Mouse (Mus musculus): Measurements from ENCODE around the gene Trappc4.
"Not testable (repeated sequence)": the region's sequence is repeated elsewhere in the genome, so short reads cannot be mapped to it uniquely, and the experiment has no call there.

Trappc4 gene

GRCm38 (mm10) chr9:44406906-44407751 lies at the start of gene Trappc4, which contains the start of gene Rps25:
Gene Trappc4, minus strand, starts transcription at chr9:44407600.
Gene Rps25, plus strand, starts transcription at chr9:44407139.
- peak; percentile 99 for DNase-seq (ENCODE audit: low read depth)

DNA sequence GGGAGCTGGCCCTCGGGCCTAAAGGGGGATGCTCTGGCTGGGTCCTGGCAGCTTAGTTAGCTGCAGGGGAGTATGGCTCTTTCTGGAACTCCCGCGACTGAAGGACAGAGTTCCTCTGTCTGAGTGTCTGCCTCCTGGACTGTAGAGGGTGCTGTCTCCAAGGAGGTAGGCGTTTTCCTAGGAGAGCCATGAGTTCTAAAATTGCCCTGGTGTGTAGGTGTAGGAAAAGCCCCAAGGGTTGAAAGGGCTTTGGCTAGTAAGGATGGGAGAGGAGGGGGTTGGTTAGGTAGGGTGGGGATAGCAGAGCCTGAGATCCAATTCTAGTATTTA lies 47.5 kb upstream of the Trappc4 start, which contains the start of gene Upk2:
Gene Upk2, minus strand, starts transcription at position 86 of the 330 bp plus-strand sequence.
- no peak for DNase-seq (ENCODE audit: low read depth)

GRCm38 (mm10) chr9:44454132-44454890 lies 46.9 kb upstream of the Trappc4 start:
- peak; percentile 91 for DNase-seq (ENCODE audit: low read depth)

DNA sequence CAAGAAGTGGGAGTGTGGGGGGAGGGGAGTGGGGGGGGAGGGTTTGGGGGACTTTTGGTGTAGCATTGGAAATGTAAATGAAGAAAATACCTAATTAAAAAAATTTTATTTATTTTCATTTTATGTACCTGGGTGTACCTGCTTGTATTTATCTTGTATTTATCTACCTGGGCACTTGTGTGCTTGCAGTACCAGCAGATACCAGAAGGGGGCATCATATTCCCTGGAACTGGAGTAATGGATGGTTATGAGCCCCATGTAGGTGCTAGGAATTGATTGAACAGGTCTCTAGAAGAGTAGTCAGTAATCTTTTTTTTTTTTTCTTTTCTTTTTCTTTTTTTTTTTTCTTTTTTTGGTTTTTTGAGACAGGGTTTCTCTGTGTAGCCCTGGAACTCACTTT lies 43.0 kb upstream of the Trappc4 start:
- DNase-seq (ENCODE audit: low read depth), result peak; percentile 72

DNA sequence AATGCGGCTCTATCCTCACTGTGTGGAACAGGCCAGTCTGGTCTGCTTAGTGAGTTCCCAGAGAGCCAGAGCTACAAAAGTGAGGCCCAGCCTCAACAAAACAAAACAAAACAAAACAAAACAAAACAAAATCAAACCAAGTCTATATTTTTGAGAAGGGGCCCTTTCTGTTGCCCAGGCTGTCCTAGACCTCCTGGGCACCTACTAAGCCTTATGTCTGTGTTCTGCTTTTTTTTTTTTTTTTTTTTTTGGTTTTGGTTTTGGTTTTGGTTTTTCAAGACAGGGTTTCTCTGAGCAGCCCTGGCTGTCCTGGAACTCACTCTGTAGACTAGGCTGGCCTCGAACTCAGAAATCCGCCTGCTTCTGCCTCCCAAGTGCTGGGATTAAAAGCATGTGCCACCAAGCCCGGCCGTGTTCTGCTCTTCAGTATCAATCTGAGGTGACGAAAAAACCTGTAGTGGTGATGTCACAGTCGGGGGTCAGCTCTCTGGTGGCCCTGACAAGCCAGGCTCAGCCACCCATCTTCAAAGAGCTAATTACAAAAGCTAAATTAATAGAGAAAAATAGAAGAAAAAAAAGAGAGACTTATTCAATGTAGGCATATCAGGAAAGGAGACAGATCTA lies 37.1 kb upstream of the Trappc4 start:
- peak; percentile 25 for DNase-seq (ENCODE audit: low read depth)

DNA sequence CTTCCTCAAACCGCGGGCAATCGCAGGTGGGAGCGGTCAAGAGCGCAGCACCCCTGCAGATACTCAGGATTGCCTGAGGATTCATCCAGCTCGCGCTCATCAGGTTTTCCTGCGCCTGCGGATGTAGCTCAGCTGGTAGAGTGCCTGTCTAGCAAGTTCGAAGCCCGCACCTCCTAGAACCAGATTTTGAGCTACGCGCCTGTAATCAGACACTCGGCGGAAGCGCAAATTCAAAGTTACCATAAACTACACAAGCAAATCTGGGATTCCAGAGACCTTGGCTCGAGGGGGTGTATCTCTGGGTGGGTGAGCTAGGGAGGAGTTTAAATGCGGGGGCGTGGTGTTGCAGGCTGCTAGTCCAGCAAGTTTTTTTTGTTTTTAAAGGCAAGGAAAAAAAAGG lies 33.6 kb upstream of the Trappc4 start, which contains the start of gene Foxr1:
Gene Foxr1, minus strand, starts transcription at position 176 of the 400 bp plus-strand sequence.
- no peak for DNase-seq (ENCODE audit: low read depth)

DNA sequence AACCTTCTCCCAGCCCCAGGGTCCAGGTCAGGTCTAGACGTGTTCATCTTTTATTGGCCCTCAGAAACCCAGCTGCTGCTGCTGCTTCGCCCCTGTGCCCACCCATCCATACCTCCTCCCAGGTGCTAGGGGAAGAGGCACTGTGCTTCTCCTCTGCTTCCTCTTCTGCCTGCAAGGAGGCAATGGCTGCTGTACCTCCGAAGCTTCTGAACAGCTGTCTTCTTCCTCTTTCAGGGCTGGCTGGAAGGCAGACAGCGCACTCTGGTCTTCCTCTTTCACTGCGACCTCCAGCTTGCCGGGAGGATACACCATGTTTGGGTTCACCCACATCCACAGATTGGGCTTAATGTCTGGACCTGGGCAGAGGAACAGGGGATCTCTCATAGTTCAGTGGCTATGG lies 28.3 kb upstream of the Trappc4 start:
- DNase-seq (ENCODE audit: low read depth), result no peak

- DNase-seq (ENCODE audit: low read depth), result no peak
These were observed 25.3 kb upstream of the Trappc4 start for GRCm38 (mm10) chr9:44432577-44433185.

DNA sequence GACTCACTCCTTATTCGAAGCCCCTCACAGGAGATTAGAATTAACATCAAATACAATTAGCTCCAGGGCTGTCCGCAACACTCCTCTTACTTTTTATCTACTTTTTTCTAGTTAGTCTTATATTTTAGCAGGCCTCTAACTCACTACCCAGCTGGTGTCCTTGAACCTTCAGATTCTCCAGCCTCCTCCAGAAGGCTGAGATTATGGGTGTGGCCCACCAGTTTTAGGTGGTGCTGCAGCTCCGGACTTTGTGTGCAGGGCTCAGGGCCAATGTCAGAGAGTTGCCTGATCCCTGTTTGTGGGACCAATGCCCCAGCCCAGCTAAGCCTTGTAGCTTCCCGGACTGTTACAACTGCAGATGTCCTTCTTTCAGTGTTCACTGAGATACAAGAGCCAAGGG lies 16.2 kb upstream of the Trappc4 start:
- no peak for DNase-seq (ENCODE audit: low read depth)

- DNase-seq (ENCODE audit: low read depth), result no peak
These were observed 13.0 kb upstream of the Trappc4 start for GRCm38 (mm10) chr9:44420280-44420898.

- not testable (repeated sequence) for DNase-seq (ENCODE audit: low read depth)
These were observed 12.3 kb upstream of the Trappc4 start for GRCm38 (mm10) chr9:44419730-44420129.

DNA sequence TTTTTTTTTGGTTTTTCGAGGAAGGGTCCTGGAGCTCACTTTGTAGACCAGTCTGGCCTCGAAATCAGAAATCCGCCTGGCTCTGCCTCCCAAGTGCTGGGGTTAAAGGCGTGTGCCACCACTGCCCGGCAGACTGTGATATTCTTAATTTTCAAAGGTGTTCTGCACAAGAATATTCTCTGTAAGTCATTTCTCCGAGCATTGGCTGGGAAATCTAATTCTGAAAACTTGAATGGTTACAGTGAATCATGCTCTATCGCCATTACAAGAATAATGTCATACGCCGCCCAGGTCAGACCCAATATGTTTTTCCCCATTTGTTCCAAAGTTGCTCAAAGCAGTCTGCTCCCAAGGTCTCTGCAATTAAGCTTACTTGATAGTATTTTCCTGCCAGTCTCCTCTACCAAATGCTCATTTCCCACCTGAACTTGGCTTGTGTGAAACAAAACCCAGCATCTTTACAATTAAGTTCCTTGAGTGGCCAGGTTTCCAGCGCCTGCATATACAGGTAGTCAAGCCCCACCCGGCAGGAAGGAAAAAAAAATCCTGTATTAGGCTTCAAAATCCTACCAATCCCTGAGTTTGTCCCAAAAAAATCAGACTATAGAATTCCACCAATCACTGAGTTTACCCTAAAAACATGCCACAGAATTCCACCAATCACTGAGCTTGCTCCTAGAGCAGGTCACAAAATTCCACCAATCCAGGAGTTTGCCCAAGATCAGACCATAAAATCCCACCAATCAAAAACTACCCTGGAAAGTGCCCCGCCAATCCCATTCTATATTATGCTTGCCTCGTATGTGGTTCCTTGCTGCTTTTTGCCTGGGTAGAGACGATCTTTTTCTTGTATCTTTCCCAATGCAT lies 11.4 kb upstream of the Trappc4 start, which contains the start of gene Ccdc84:
Gene Ccdc84, minus strand, starts transcription at position 51 of the 867 bp plus-strand sequence.
- DNase-seq (ENCODE audit: low read depth), result no peak

- DNase-seq (ENCODE audit: low read depth), result peak; percentile 97
These were observed 10.5 kb upstream of the Trappc4 start for GRCm38 (mm10) chr9:44417892-44418363.

- peak; percentile 59 for DNase-seq (ENCODE audit: low read depth)
These were observed 9.9 kb upstream of the Trappc4 start for GRCm38 (mm10) chr9:44417156-44417891.

- no peak for DNase-seq (ENCODE audit: low read depth)
These were observed 5.4 kb upstream of the Trappc4 start for GRCm38 (mm10) chr9:44412781-44413180.

- peak; percentile 72 for DNase-seq (ENCODE audit: low read depth)
These were observed 4.9 kb upstream of the Trappc4 start for GRCm38 (mm10) chr9:44412306-44412705.

GRCm38 (mm10) chr9:44411601-44412130 lies 4.3 kb upstream of the Trappc4 start:
- no peak for DNase-seq (ENCODE audit: low read depth)

DNA sequence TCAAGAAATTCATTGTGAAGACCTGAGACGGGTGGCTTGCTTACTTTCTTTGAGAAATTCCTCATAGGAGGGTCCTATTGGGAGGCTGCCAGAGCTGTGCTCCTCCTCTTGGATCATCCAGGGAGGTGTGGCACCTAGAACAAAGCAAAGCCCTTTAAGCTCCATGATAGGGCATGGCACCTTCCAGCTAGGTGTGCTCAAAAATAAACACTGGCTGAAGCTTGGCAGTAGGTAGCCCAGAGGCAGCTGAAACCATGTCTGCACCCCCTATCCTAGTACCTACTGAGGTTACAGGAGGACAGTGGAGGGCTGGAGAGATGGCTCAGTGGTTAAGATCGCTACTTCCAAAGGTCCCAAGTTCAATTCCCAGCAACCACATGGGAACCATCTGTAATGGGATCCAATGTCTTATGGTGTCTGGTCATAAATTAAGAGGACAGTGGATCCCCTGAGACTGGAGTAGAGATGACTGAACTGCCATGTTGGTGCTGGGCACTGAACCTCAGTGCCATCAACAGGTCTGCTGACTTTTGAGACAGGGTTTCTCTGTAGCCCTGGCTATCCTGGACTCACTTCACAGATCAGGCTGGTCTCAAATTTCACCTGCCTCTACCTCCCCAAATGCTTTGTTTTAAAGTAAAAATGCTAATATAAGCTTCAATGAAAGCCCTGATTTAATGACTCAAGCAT lies 3.4 kb upstream of the Trappc4 start:
- no peak for DNase-seq (ENCODE audit: low read depth)

DNA sequence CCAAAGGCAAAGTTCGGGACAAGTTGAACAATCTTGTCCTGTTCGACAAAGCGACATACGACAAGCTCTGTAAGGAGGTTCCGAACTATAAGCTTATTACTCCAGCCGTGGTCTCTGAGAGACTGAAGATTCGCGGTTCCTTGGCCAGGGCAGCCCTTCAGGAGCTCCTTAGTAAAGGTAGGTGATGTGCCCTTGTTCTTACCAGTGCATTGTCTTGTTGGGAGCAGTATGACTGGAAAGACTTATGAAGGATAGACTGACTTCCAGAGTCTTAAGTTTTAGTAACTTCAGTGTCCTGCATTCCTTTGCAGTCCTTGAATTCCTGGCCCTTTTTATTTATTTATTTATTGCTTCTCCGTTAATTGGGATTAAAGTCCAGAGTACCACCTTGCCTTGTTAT lies 1.3 kb upstream of the Trappc4 start:
- not testable (repeated sequence) for DNase-seq (ENCODE audit: low read depth)
